Mouse (Mus musculus) heart, adult 10 weeks (tissue): ENCODE data around the gene Htatsf1. TPM values are rescaled to one million over a fixed set of nuclear protein-coding genes. Genes with fewer than 3 reads are reported as not detected.

ENCODE experiments used
- polyA plus RNA-seq: library from polyadenylated mRNA; stranded (reverse); fragments of 350-450 nt; fragmentation: Illumina TruSeq; extraction: RNeasy Lipid Tissue Mini Kit (QIAGEN cat#74804); gene quantifications from one replicate; pipeline ENCODE4 v1.2.3, GENCODE M21; 2014; ENCODE audit warnings: low read depth, low replicate concordance

The Htatsf1 gene
- polyA plus RNA-seq: 72.2 TPM

DNA sequence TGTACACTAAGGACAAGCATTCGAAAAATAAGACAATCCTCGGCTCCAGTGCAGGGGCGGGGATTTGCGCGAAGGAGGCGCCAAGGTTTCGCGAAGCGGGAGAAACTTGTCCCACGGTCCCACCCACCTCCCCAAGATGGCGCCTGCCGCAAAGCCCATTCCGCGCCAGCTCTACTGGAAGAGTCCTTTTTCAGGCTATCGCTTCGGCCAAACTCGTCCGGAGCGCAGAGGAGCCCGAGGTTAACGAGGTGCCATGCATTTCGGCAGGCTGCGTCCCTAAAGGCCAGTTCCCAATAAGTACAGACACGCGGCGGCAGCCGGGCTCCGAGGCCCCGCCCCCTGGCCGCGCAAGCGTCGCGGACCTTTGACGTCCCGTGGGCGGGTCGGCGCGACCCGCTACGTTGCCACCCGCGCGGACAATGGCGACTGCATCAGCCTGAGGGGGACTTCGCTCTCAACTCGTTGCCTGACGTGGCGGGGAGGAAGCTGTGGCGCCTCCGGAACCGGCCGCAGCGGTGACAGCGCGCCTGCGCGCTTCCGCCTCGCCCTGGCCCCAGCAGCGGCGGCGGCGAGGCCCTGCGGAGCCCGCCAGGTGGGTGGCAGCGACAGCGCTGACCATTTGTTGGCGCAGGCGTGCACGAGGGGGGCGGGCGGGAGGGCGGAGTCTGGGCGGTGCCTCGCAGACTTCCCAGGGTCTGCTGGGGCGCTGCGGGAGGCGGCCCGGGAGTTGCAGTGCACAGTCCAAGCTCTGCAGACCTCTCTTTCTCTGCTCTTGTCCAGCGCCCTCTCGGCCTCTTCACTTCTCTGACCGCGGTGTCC is at the start of gene Htatsf1:
Gene Htatsf1 (plus strand): TSS at position 410 of the 819 bp plus-strand sequence.

GRCm38 (mm10) chrX:57042774-57043173 is 10.6 kb upstream of the Htatsf1 start, which contains the start of gene Brs3:
Gene Brs3 (plus strand): TSS chrX:57043074.

DNA sequence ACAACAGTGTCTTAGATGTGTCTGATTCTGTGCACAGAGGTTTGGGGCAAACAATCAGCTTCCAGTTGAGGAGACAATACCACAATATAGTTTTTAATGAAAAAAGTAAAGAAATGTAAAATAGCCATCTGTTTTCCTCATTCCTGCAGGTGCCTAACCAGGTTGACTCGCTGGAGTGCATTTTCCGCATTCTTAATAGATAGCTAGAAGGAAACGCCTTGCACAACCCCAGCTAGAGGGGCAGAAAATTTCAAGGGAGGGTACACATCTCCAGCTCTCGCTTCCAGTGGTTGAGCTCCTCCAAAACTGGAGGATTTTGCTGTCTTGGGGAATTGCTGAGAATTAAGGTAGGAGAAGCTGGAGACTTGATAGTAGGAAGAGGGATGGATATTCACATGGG is 34.4 kb downstream of the Htatsf1 start, which contains the start of gene Vgll1:
Gene Vgll1 (plus strand): TSS at position 301 of the 400 bp plus-strand sequence.

Other genes with a start within 250 kb of the Htatsf1 start
- gene Map7d3, start 231.3 kb upstream of the Htatsf1 start, polyA plus RNA-seq: 0.50 TPM
- gene Adgrg4, start 183.4 kb upstream of the Htatsf1 start, polyA plus RNA-seq: not detected
- gene Brs3, start 10.5 kb upstream of the Htatsf1 start, polyA plus RNA-seq: not detected
- not detected for gene Vgll1, start 34.5 kb downstream of the Htatsf1 start, polyA plus RNA-seq
- gene Cd40lg, start 158.6 kb downstream of the Htatsf1 start, polyA plus RNA-seq: not detected